Mouse (Mus musculus) forebrain, embryonic 13.5 days (tissue): ENCODE data around the gene Lin9. TPM values are rescaled to one million over a fixed set of nuclear protein-coding genes. Genes with fewer than 3 reads are reported as not detected.

Experiments used
- ATAC-seq: fragments of 200-750 bp; cut with Nextera tagmentation; 2 replicates; pipeline ENCODE4 v1.8.0; 2017
- H3K27ac ChIP-seq: fragments of 300-500 bp; sonication (generic); 2 replicates; pipeline ENCODE4 v1.5.1; 2015; ENCODE audit warnings: inconsistent platforms, mild to moderate bottlenecking, moderate library complexity
- H3K27me3 ChIP-seq: fragments of 300-500 bp; sonication (generic); 2 replicates; pipeline ENCODE4 v1.6.1; 2015; ENCODE audit warnings: mild to moderate bottlenecking, inconsistent platforms
- H3K36me3 ChIP-seq: fragments of 300-500 bp; sonication (generic); 2 replicates; pipeline ENCODE4 v1.6.1; 2015; ENCODE audit warnings: mild to moderate bottlenecking, inconsistent platforms; ENCODE audit not compliant: poor library complexity, severe bottlenecking
- H3K4me1 ChIP-seq: fragments of 300-500 bp; sonication (generic); 2 replicates; pipeline ENCODE4 v1.6.1; 2015; ENCODE audit warnings: inconsistent platforms
- H3K4me2 ChIP-seq: fragments of 300-500 bp; sonication (generic); 2 replicates; pipeline ENCODE4 v1.6.1; 2015; ENCODE audit warnings: inconsistent platforms, mild to moderate bottlenecking, moderate library complexity
- H3K4me3 ChIP-seq: fragments of 300-500 bp; sonication (generic); 2 replicates; pipeline ENCODE4 v1.5.1; 2015; ENCODE audit warnings: mild to moderate bottlenecking, inconsistent platforms
- H3K9ac ChIP-seq: fragments of 300-500 bp; sonication (generic); 2 replicates; pipeline ENCODE4 v1.6.1; 2015; ENCODE audit warnings: mild to moderate bottlenecking, inconsistent platforms
- H3K9me3 ChIP-seq: fragments of 300-500 bp; sonication (generic); replicated peaks from 2 replicates; pipeline ENCODE4 v1.6.1; 2016; ENCODE audit warnings: inconsistent platforms
- WGBS: fragments of 180-500 bp; shearing (Covaris S2); methylation state at CpG from one replicate; pipeline ENCODE4 v1.1.7; 2015; 5-methylcytosine and 5-hydroxymethylcytosine counted together
- polyA plus RNA-seq: library from polyadenylated mRNA; unstranded; fragments of >200 nt; fragmentation: Nextera tagmentation; extraction: Ambion mirVana; gene quantifications from 2 replicates; pipeline ENCODE4 v1.2.1, GENCODE M21; 2015

Lin9 gene
- polyA plus RNA-seq, 1 experiment from 2014 or later, result 22.7 TPM

DNA sequence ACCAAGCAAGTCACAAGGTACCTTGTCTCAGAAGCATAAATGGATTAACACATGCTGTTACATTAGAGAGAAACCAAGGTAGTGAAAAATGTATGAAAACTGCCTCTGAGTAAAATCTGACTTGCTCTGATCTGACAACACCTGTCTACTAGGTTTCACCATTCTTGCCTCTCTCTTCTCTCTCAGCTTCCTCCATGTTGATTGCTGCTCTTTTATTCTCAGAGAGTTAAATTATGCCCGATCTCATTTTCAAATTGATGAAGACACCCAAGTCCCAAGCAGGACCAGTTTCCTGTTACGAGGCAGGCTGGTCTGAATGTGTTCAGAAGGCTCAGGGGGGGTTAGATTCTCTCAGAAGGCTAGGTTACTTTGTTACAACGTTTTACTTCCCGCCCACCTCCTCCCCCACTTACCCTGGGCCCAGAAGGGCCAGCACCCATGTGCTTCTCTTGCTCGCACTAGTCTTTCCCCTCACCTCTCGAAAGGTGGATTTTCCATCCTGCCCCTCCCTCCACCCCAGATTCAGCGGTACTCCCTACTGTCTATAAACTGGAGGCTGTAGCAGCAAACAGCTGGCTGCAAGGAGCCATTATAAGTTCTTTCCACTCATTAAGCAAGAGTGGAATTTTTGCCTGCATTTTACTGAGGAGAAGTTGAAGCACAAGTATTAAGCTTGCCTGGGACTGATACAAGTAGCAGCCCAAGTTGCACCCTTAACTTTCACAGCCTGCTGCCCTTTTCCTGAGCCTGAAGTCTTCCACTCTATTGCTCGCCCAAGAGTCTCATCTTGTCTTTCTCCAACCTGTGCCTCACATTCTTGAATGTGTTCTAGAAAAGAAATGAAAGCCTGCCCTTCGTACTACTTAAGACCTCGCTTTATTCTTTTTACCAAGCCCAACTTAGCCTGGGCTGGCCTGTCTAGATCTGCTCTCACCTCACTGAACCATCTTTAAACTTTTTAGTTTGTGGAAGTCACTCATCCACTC, 1.2 kb upstream of the Lin9 start:
- no peaks in the 10 kb centered on the region for H3K27me3 ChIP-seq
- no peak overlapping the region; the same call in 1 of the 2 replicates for H3K27ac ChIP-seq
- peak overlapping the region; percentile 97 for H3K4me3 ChIP-seq
- ATAC-seq, result no peak
- H3K4me1 ChIP-seq, result peaks cover 27% of the 10 kb centered on the region
- H3K4me2 ChIP-seq, result peak overlapping the region; percentile 83
- WGBS, result 36% methylated on average over 10 of the region's 10 CpGs
- H3K9ac ChIP-seq, result peak overlapping the region; percentile 98
- H3K9me3 ChIP-seq, result no peaks in the 10 kb centered on the region
- H3K36me3 ChIP-seq, result 0 out of 2 replicates have a peak, but pooled peaks cover 4% of the 10 kb centered on the region

DNA sequence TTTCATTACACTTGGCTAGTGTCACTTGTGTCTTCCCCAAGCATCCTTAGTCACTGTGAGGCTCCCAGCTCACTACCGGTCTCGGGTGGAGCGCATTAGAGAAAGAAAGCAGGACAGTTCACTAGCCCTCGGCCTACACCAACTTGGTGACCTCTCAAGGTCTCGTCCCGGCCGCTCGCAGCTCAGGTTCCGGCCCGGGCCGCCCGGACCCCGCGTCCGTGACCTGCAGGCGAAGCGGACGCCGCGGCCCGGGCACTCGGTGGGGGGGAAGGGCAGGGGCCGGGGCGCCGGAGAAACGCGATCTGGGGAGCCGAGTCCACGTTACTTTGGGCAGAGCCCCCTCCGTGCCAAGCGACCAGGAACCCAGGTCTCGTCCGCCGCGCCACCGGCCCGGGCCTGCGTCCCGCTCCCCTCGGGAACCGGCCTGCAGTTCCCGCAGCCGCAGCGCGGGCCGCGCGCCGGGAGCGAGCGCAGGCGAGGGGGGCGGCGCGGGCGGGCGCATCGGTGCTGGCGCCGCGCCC, 285 bp upstream of the Lin9 start:
- peak overlapping the region; percentile 98 for H3K9ac ChIP-seq
- H3K27ac ChIP-seq, result peak overlapping the region; percentile 90
- H3K4me3 ChIP-seq, result peak overlapping the region; percentile 97
- H3K27me3 ChIP-seq, result no peaks in the 10 kb centered on the region
- peak; percentile 36 for ATAC-seq
- H3K4me1 ChIP-seq, result peaks cover 27% of the 10 kb centered on the region
- WGBS, result 2% methylated on average over 30 of the region's 61 CpGs
- 0 out of 2 replicates have a peak, but pooled peaks cover 4% of the 10 kb centered on the region for H3K36me3 ChIP-seq
- H3K9me3 ChIP-seq, result no peaks in the 10 kb centered on the region
- H3K4me2 ChIP-seq, result peak overlapping the region; percentile 83

DNA sequence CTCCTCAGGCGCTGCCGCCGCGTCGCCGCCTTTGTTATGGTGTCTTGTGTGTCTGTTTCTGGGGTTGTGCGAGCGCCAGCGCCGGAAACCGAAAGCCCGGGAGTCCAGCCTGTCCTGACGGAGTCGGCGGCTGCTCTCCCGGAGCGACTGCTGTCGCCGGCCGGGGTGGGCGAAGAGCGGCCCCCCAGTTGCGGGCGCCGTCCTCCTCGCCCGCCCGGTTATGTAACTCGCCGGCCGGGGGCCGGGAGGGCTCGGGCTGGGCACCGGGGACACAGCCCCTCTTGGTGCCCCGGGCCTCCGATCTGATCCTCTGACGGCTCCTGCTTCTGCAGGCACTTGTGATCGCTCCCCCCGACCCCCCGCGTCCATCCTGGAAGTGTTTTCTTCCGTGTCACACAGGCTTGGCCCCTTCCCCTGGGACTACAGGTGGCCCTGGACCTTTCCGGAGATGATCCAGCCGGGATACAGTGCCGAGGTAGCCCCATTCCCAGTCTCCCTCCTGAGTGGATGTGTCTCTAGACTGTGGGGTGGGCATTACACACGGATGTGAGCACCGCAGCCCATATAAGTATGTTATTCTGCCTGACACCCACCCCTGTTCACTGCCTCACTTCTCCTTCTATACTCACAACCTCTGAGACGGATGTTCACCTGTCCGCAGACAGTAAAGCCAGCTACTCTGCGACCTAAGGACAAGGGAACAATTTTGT, 723 bp downstream of the Lin9 start:
- no peaks in the 10 kb centered on the region for H3K9me3 ChIP-seq
- ATAC-seq, result peak; percentile 61
- H3K4me1 ChIP-seq, result peaks cover 27% of the 10 kb centered on the region
- peak overlapping the region; percentile 83 for H3K4me2 ChIP-seq
- 3% methylated on average over 50 of the region's 50 CpGs for WGBS
- peak overlapping the region; percentile 90 for H3K27ac ChIP-seq
- H3K9ac ChIP-seq, result peak overlapping the region; percentile 98
- H3K36me3 ChIP-seq, result 0 out of 2 replicates have a peak, but pooled peaks cover 4% of the 10 kb centered on the region
- peak overlapping the region; percentile 97 for H3K4me3 ChIP-seq
- H3K27me3 ChIP-seq, result no peaks in the 10 kb centered on the region

DNA sequence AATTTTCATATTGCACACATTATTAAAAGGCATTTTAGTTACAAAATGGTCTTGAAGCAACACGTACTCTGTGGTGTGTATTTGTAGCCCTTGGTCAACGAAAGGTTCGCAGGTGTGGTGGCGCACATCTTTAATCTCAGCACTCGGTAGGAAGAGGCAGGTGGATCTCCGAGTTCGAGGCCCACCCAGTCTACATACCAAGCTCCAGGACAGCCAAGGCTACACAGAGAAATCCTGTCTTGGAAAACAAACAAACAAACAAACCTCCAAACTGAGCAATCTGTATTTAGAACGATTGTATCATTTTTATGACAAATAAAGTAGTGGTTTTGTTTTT, 1.2 kb downstream of the Lin9 start:
- no peaks in the 10 kb centered on the region for H3K27me3 ChIP-seq
- 0 out of 2 replicates have a peak, but pooled peaks cover 4% of the 10 kb centered on the region for H3K36me3 ChIP-seq
- peak overlapping the region; percentile 83 for H3K4me2 ChIP-seq
- 84% methylated on average over 8 of the region's 8 CpGs for WGBS
- ATAC-seq, result no peak
- H3K9me3 ChIP-seq, result no peaks in the 10 kb centered on the region
- peaks cover 27% of the 10 kb centered on the region for H3K4me1 ChIP-seq
- H3K4me3 ChIP-seq, result peak overlapping the region; percentile 97
- no peak overlapping the region for H3K27ac ChIP-seq
- H3K9ac ChIP-seq, result peak overlapping the region; percentile 98

DNA sequence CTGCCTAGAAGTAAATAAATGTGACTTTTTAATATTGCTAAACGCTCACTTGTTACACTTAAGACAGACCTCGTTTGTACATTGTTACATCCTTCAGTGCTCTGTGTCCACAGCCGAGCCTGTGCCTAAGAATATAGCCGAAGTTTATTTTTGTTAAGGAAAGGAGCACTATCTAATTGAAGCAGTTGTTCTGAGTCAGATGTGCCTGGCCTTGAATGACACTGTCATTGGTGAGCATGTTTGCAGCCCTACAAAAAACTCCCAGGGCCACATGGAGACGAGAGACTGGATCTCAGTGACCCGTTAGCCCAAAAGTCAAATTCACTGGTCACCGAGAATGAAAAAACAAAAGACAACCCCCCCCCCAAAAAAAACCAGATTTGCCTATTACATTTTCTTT, 50.3 kb downstream of the Lin9 start:
- Histone ChIP-seq H3K4me2 (no peak overlapping the region), H3K27ac (no peak overlapping the region), H3K4me1 (no peaks in the 10 kb centered on the region), H3K9ac (no peak overlapping the region), H3K4me3 (no peak overlapping the region), H3K27me3 (peaks cover 23% of the 10 kb centered on the region), H3K9me3 (no peaks in the 10 kb centered on the region), H3K36me3 (peaks cover 52% of the 10 kb centered on the region)
- 90% methylated on average over 7 of the region's 7 CpGs for WGBS
- no peak for ATAC-seq

DNA sequence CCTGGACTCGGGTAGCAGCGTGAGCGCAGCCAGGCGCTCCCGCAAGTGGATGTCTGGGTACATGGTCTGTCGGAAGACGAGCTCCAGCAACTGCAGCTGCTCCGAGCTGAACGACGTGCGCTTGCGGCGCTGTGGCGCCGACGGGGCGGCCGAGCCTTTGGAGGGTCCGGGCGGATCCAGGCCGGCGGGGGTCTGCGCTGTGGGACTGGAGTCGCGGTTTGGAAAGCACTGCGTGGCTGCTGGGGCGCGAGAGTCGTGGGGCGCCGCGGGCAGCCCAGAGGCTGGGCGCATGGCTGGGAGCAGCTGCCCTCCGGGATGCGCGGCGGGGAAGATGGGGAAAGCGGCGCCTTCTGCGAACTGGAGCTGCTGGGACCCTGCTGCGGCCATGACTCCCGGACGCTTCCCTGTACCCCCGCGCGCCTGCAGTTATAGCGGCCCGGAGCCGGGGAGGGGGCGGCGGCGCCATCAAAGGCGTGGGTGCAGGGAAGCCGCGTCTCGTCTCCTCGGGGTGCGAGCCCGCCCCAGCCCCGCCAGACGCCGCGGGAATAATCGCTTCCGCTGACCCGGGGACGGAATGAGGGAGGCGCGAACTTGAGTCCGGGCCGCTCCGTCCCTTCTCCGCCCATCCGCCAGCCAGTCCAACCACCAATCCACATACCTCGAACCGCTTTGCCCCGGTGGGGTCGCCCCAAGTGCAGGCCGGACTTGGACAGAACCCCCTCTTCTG, 55.8 kb downstream of the Lin9 start, which contains the start of gene Mixl1:
TSS of gene Mixl1 (minus strand) at position 409 of the 727 bp plus-strand sequence.
- Histone ChIP-seq H3K4me1 (peaks cover 9% of the 10 kb centered on the region), H3K36me3 (peaks cover 9% of the 10 kb centered on the region), H3K9me3 (no peaks in the 10 kb centered on the region), H3K27ac (no peak within 1 kb of the TSS), H3K27me3 (peaks cover 60% of the 10 kb centered on the region), H3K9ac (peak within 1 kb of the TSS; percentile 50; the same call in 1 of the 2 replicates), H3K4me3 (peak within 1 kb of the TSS; percentile 42), H3K4me2 (peak within 1 kb of the TSS; percentile 62)
- WGBS, result under 1% methylated on average over 76 of the region's 79 CpGs
- ATAC-seq, result peak; percentile 41; the same call in 1 of the 2 replicates

DNA sequence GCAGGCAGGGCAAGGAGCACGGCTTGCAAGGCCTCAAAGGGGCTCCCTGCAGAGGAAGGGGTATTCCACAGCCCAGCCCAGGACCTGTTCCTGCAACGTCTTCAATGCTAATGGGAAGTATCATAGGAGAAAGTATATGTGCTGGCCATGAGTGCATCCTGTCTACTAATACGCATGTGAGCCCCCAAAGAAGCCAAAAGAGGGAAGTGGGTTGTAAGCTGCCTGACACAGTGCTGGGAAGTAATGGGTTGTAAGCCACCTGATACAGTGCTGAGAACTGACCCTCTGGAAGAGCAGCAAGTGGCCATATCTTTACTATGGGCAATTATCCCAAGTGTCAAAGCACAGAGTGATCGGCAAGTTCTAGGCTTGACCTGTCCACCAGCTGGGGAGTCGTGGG, 57.1 kb downstream of the Lin9 start:
- no peak overlapping the region for H3K9ac ChIP-seq
- H3K4me2 ChIP-seq, result no peak overlapping the region
- peaks cover 60% of the 10 kb centered on the region for H3K27me3 ChIP-seq
- H3K27ac ChIP-seq, result no peak overlapping the region
- H3K9me3 ChIP-seq, result no peaks in the 10 kb centered on the region
- H3K36me3 ChIP-seq, result no peaks in the 10 kb centered on the region
- 60% methylated on average over 5 of the region's 5 CpGs for WGBS
- peaks cover 9% of the 10 kb centered on the region for H3K4me1 ChIP-seq
- ATAC-seq, result no peak
- no peak overlapping the region for H3K4me3 ChIP-seq

DNA sequence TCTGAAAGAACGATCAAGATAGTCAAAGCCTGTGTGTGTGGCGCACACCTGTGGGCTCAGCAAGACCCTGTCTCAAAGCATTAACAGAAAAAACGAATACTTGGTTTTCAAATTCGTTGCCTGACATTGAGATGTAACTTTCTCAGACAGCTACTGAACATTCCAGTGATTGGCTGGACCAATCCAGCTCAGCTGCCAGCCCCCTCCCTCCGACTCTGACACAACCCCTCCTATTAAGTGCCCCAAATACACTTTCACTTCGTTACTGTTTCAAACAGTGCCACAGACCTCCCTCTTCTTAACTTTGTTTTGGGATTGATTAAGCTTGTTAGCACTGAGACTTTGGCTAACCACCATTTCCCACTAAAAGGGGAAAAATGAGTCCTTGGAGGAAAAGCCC, 62.5 kb downstream of the Lin9 start:
- H3K36me3 ChIP-seq, result no peaks in the 10 kb centered on the region
- no peaks in the 10 kb centered on the region for H3K4me1 ChIP-seq
- peaks cover 16% of the 10 kb centered on the region for H3K27me3 ChIP-seq
- ATAC-seq, result no peak
- WGBS, result 57% methylated on average over 6 of the region's 6 CpGs
- no peaks in the 10 kb centered on the region for H3K9me3 ChIP-seq
- H3K27ac ChIP-seq, result no peak overlapping the region
- no peak overlapping the region for H3K4me3 ChIP-seq
- no peak overlapping the region for H3K9ac ChIP-seq
- no peak overlapping the region for H3K4me2 ChIP-seq

DNA sequence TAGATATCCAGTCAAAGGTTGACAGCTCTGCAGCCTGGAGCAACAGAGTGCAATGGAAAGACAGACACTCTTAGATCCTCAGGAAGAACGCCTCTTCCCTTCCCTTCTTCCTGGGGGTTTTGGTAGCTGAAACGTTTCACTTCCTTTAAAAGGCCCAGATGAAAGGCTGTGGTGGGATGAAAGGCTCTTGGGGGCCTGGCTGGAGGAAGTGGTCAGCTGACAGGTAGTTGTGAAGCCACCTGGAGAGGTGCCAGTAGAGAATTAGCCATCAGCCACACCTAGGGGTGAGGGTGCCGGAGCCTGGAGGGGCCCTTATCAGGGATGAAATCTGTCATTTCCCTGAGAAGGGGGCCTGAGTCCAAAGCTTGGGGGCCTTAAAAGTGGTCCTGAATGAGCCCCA, 66.4 kb downstream of the Lin9 start:
- no peak overlapping the region for H3K4me3 ChIP-seq
- H3K27ac ChIP-seq, result no peak overlapping the region
- no peaks in the 10 kb centered on the region for H3K4me1 ChIP-seq
- WGBS, result 70% methylated on average over 3 of the region's 3 CpGs
- H3K36me3 ChIP-seq, result no peaks in the 10 kb centered on the region
- no peak for ATAC-seq
- no peak overlapping the region for H3K4me2 ChIP-seq
- no peak overlapping the region for H3K9ac ChIP-seq
- no peaks in the 10 kb centered on the region for H3K27me3 ChIP-seq
- H3K9me3 ChIP-seq, result no peaks in the 10 kb centered on the region

DNA sequence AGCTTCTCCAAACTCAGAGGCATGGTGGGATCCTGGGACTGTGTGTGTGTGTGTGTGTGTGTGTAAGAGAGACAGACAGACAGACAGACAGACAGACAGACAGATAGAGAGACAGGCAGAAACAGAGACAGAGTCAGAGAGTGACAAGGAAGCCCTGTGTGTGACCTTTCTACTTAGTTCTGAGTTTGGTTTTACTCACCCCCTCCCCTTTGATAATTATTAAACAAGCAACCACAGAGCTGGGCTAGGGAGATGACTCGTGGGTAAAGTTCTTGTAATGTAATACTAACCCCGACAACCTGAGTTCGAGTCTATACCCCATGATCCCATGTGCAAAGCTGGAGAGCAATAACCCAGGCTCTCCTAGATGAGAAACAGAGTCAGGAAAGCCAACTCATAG, 66.9 kb downstream of the Lin9 start:
- Histone ChIP-seq H3K4me1 (no peaks in the 10 kb centered on the region), H3K9me3 (no peaks in the 10 kb centered on the region), H3K27ac (no peak overlapping the region), H3K27me3 (no peaks in the 10 kb centered on the region), H3K4me3 (no peak overlapping the region), H3K36me3 (no peaks in the 10 kb centered on the region), H3K4me2 (no peak overlapping the region), H3K9ac (no peak overlapping the region)
- ATAC-seq, result no peak
- 91% methylated on average over 3 of the region's 3 CpGs for WGBS

DNA sequence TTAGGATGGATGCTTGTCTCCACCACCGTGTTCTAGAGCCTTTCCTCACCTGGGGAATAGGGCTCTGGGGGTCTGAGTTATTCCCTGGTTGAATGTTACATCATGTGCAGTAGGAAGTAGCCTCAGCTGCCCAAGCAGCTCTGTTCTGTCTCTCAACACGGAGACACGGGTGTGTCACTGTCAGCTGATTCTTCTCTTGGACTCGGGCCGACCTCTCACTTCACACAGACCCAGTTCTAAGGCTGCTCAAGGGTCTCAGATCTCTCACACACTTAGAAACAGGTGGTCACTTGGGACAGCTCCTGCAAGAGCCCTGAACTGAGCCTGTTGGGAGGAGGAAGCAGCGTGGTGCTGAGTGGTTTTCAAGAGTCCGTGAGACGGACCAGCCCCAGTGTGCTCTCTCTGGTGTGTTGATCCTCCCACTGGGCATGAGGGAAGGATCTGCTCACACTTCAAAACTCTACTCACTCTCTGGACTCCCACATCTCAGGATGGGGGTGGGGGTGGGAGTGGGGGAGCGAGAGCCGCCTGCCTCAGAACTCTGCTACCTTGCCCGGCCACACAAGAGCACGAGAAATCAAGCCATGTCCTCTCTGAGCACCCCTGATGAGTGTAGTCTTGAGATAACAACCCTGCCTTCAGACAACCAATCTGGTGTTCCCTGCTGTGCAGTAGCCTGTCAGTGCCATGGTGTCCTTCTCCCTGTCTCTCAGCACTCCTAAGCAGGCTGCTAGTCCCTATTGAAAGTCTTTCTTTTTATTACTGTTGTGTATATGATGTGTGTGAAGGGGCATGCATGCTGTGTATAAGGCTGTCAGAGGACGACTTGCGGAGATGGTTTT, 68.2 kb downstream of the Lin9 start:
- Histone ChIP-seq H3K36me3 (no peaks in the 10 kb centered on the region), H3K27ac (no peak overlapping the region), H3K9me3 (no peaks in the 10 kb centered on the region), H3K4me3 (no peak overlapping the region), H3K27me3 (peaks cover 2% of the 10 kb centered on the region; the same call in 1 of the 2 replicates), H3K9ac (no peak overlapping the region), H3K4me1 (no peaks in the 10 kb centered on the region), H3K4me2 (no peak overlapping the region)
- no peak for ATAC-seq
- WGBS, result 83% methylated on average over 14 of the region's 14 CpGs
